Mouse (Mus musculus) neural tube, embryonic 14.5 days (tissue): Measurements from ENCODE around the gene Slc35g1. TPM values are rescaled to one million over a fixed set of nuclear protein-coding genes. Genes with fewer than 3 reads are reported as not detected.

ENCODE experiments used
- ATAC-seq: fragments of 200-750 bp; cut with Nextera tagmentation; 2 replicates; pipeline ENCODE4 v1.8.0; 2017; ENCODE audit warnings: low read depth, mild to moderate bottlenecking, moderate TSS enrichment, moderate library complexity
- H3K27ac ChIP-seq: fragments of 300-500 bp; sonication (generic); 2 replicates; pipeline ENCODE4 v1.5.1; 2014; ENCODE audit warnings: low read depth, mild to moderate bottlenecking, control low read depth, low read length, moderate library complexity, mixed read lengths
- H3K27me3 ChIP-seq: fragments of 300-500 bp; sonication (generic); 2 replicates; pipeline ENCODE4 v1.6.1; 2014; ENCODE audit warnings: low read length; ENCODE audit not compliant: control insufficient read depth, insufficient read depth
- H3K36me3 ChIP-seq: fragments of 300-500 bp; sonication (generic); 2 replicates; pipeline ENCODE4 v1.6.1; 2014; ENCODE audit warnings: low read length, mixed read lengths; ENCODE audit not compliant: control insufficient read depth, insufficient read depth
- H3K4me1 ChIP-seq: fragments of 300-500 bp; sonication (generic); 2 replicates; pipeline ENCODE4 v1.6.1; 2014; ENCODE audit warnings: low read length; ENCODE audit not compliant: control insufficient read depth, insufficient read depth
- H3K4me2 ChIP-seq: fragments of 300-500 bp; sonication (generic); 2 replicates; pipeline ENCODE4 v1.6.1; 2014; ENCODE audit warnings: mild to moderate bottlenecking, low read depth, low read length, control low read depth
- H3K4me3 ChIP-seq: fragments of 300-500 bp; sonication (generic); 2 replicates; pipeline ENCODE4 v1.5.1; 2014; ENCODE audit warnings: low read depth, low read length, control low read depth, mixed read lengths
- H3K9ac ChIP-seq: fragments of 300-500 bp; sonication (generic); replicated peaks from 2 replicates; pipeline ENCODE4 v1.6.1; 2014; ENCODE audit warnings: low read depth, mild to moderate bottlenecking, control low read depth, low read length, mixed read lengths
- H3K9me3 ChIP-seq: fragments of 300-500 bp; sonication (generic); 2 replicates; pipeline ENCODE4 v1.6.1; 2016; ENCODE audit warnings: low read length; ENCODE audit not compliant: control insufficient read depth
- WGBS: fragments of 180-500 bp; shearing (Covaris S2); extraction: QIAGEN DNeasy Blood & Tissue Kit; methylation state at CpG from one replicate; pipeline ENCODE4 v1.1.7; 2014; 5-methylcytosine and 5-hydroxymethylcytosine counted together
- polyA plus RNA-seq: library from polyadenylated mRNA; unstranded; fragments of >200 nt; fragmentation: Nextera tagmentation; extraction: Ambion mirVana; gene quantifications from 2 replicates; pipeline ENCODE4 v1.2.1, GENCODE M21; 2014

Slc35g1 gene
- polyA plus RNA-seq, 1 experiment from 2014 or later = 0.92 TPM

- Histone ChIP-seq H3K36me3 (no peaks in the 10 kb centered on the region), H3K27ac (no peak overlapping the region), H3K4me3 (no peak overlapping the region), H3K9ac (no peak overlapping the region), H3K9me3 (no peaks in the 10 kb centered on the region), H3K4me1 (no peaks in the 10 kb centered on the region), H3K27me3 (no peaks in the 10 kb centered on the region), H3K4me2 (no peak overlapping the region)
- no peak for ATAC-seq
- 80% methylated on average over 8 of the region's 8 CpGs for WGBS
These were observed 39.5 kb upstream of the Slc35g1 start for GRCm38 (mm10) chr19:38356211-38356828.

GRCm38 (mm10) chr19:38357956-38358623, 37.7 kb upstream of the Slc35g1 start:
- H3K36me3 ChIP-seq = no peaks in the 10 kb centered on the region
- no peaks in the 10 kb centered on the region for H3K4me1 ChIP-seq
- H3K27ac ChIP-seq = no peak overlapping the region
- no peak overlapping the region for H3K9ac ChIP-seq
- WGBS = 50% methylated on average over 9 of the region's 9 CpGs
- H3K9me3 ChIP-seq = no peaks in the 10 kb centered on the region
- H3K4me2 ChIP-seq = no peak overlapping the region
- peak; percentile 56; the same call in 1 of the 2 replicates for ATAC-seq
- H3K27me3 ChIP-seq = no peaks in the 10 kb centered on the region
- H3K4me3 ChIP-seq = no peak overlapping the region

DNA sequence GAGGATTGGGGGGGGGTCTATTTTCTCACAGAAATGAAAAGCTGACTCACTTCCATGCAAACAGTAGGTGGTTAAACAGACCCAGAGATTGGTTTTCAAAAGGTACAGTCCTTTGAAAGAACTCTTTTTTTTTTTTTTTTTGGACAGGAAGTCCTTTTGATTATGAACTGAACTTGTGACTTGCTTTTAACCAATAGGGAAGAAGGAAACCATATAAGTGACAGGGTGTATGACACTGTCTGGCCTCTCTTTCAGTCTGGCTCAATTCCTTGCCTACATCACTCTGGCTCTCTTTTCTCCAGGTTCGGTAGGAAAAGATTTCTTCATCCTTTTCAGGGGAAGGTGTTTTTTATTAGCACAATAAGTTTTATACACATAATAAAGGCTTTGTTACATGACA, 36.5 kb upstream of the Slc35g1 start:
- H3K9me3 ChIP-seq = no peaks in the 10 kb centered on the region
- H3K27ac ChIP-seq = no peak overlapping the region
- H3K36me3 ChIP-seq = no peaks in the 10 kb centered on the region
- H3K27me3 ChIP-seq = no peaks in the 10 kb centered on the region
- no peaks in the 10 kb centered on the region for H3K4me1 ChIP-seq
- H3K9ac ChIP-seq = no peak overlapping the region
- no peak overlapping the region for H3K4me3 ChIP-seq
- WGBS = 89% methylated on average over 1 of the region's 1 CpGs
- no peak overlapping the region for H3K4me2 ChIP-seq
- ATAC-seq = no peak

GRCm38 (mm10) chr19:38361850-38362249, 33.9 kb upstream of the Slc35g1 start:
- Histone ChIP-seq H3K4me1 (no peaks in the 10 kb centered on the region), H3K36me3 (no peaks in the 10 kb centered on the region), H3K4me2 (no peak overlapping the region), H3K9ac (no peak overlapping the region), H3K27me3 (no peaks in the 10 kb centered on the region), H3K27ac (no peak overlapping the region), H3K4me3 (no peak overlapping the region), H3K9me3 (no peaks in the 10 kb centered on the region)
- 75% methylated on average over 2 of the region's 2 CpGs for WGBS
- no peak for ATAC-seq

- H3K9ac ChIP-seq = no peak overlapping the region
- WGBS = 46% methylated on average over 1 of the region's 1 CpGs
- no peak for ATAC-seq
These were observed 32.4 kb upstream of the Slc35g1 start for GRCm38 (mm10) chr19:38363358-38363757.

DNA sequence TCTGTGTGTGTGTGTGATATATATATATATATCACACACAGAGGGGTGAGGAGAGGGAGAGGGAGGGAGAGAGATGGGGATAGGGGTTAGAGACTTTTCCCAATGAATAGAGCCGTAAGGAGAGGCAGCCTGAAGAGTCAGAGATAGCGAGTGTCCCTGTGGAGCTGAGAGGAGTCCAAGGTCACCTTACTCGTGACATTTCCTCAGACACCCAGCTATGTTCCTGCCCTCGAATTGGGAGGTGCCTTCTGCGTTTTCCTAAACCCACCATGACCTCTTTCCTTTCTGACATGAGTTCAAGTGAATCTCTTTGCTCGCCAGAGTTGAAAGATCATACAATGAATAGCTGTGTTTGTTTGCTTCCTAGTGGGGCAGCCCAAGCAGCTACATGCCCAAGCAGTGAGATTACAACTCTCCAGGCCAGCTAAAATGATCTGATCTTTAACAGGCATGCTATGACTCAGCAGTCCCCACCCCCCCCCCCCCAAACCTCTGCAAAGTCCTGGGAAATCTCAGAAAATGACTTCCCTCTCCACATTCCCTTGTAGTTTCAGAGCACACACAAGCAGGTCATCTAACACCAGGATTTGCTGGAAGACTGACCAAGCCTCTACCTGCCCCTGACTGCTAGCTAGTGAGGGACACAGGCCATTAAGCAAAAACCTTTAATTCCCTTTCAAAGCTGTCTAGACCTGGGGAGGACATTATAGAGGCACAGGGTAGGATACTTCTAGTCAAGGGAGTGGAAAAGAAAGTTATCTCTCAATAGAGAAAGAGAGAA, 31.7 kb upstream of the Slc35g1 start:
- 53% methylated on average over 6 of the region's 6 CpGs for WGBS
- Histone ChIP-seq H3K27ac (no peak overlapping the region), H3K4me2 (no peak overlapping the region), H3K9ac (no peak overlapping the region), H3K27me3 (no peaks in the 10 kb centered on the region), H3K4me1 (no peaks in the 10 kb centered on the region), H3K4me3 (no peak overlapping the region), H3K36me3 (no peaks in the 10 kb centered on the region), H3K9me3 (no peaks in the 10 kb centered on the region)
- ATAC-seq = no peak

More at GRCm38 (mm10) chr19:38363358-38363757, 32.4 kb upstream of the Slc35g1 start:
- Histone ChIP-seq H3K27me3 (no peaks in the 10 kb centered on the region), H3K27ac (no peak overlapping the region), H3K9me3 (no peaks in the 10 kb centered on the region), H3K4me2 (no peak overlapping the region), H3K4me3 (no peak overlapping the region), H3K36me3 (no peaks in the 10 kb centered on the region), H3K4me1 (no peaks in the 10 kb centered on the region)

DNA sequence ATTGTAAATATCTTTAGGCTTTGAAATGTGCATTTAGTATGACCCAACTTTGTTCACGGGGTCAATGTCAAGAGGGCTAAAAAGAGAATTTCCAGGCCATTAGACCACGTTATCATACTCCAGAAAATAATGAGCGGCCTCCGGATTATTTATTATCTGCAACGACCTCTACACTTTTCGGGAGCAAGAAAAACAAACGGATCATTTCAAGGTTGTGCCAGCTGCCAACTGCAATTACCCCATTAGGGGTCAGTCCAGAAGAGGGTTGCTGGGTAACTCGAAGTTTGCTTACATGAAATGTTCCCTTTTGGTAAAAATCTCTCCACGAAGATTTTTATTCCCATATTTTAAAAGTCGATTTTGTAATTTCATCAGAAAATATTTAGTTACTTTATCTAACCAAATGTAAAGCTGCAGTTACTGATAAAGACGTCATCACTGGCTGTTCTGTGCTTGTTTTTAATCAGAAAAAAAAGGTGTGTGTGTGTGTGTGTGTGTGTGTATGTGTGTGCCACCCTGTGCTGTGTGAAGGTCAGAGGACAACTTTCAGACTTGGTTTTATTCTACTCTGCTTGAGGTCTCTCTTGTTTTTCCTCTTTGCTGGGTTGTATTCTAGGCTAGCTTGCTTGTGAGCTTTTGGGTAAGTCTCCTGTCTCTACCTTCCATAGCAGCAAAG, 30.7 kb upstream of the Slc35g1 start:
- Histone ChIP-seq H3K4me2 (no peak overlapping the region), H3K27me3 (no peaks in the 10 kb centered on the region), H3K9me3 (no peaks in the 10 kb centered on the region), H3K27ac (no peak overlapping the region), H3K9ac (no peak overlapping the region), H3K36me3 (no peaks in the 10 kb centered on the region), H3K4me1 (no peaks in the 10 kb centered on the region), H3K4me3 (no peak overlapping the region)
- no peak for ATAC-seq
- WGBS = 46% methylated on average over 11 of the region's 11 CpGs

- WGBS = 18% methylated on average over 11 of the region's 11 CpGs
- Histone ChIP-seq H3K9me3 (no peaks in the 10 kb centered on the region), H3K4me3 (no peak overlapping the region), H3K4me2 (no peak overlapping the region), H3K9ac (no peak overlapping the region), H3K27me3 (no peaks in the 10 kb centered on the region; the same call in 1 of the 2 replicates), H3K4me1 (no peaks in the 10 kb centered on the region), H3K36me3 (no peaks in the 10 kb centered on the region), H3K27ac (no peak overlapping the region)
- ATAC-seq = no peak
These were observed 23.2 kb upstream of the Slc35g1 start for GRCm38 (mm10) chr19:38372460-38373102.
